Mouse (Mus musculus) intestine, postnatal 0 days (tissue): ENCODE measurements around the gene Mkrn2os. TPM values are rescaled to one million over a fixed set of nuclear protein-coding genes. Genes with fewer than 3 reads are reported as not detected.
"Not testable (repeated sequence)": the region's sequence is repeated elsewhere in the genome, so short reads cannot be mapped to it uniquely, and the experiment has no call there.

ENCODE experiments used
- ATAC-seq: fragments of 200-750 bp; cut with Nextera tagmentation; 2 replicates; pipeline ENCODE4 v1.8.0; 2017; ENCODE audit warnings: mild to moderate bottlenecking, moderate TSS enrichment, moderate library complexity
- H3K27ac ChIP-seq: fragments of 300-500 bp; sonication (generic); 2 replicates; pipeline ENCODE4 v1.5.1; 2014; ENCODE audit warnings: mild to moderate bottlenecking, low read depth, low read length, moderate library complexity
- H3K27me3 ChIP-seq: fragments of 300-500 bp; sonication (generic); replicated peaks from 2 replicates; pipeline ENCODE4 v1.6.1; 2014; ENCODE audit warnings: low read length, mixed read lengths; ENCODE audit not compliant: control insufficient read depth, insufficient read depth
- H3K36me3 ChIP-seq: fragments of 300-500 bp; sonication (generic); 2 replicates; pipeline ENCODE4 v1.6.1; 2014; ENCODE audit warnings: mild to moderate bottlenecking, moderate library complexity; ENCODE audit not compliant: control insufficient read depth, insufficient read depth
- H3K4me1 ChIP-seq: fragments of 300-500 bp; sonication (generic); replicated peaks from 2 replicates; pipeline ENCODE4 v1.6.1; 2014; ENCODE audit warnings: antibody characterized with exemption, low read length, mixed read lengths; ENCODE audit not compliant: control insufficient read depth, insufficient read depth
- H3K4me2 ChIP-seq: fragments of 300-500 bp; sonication (generic); replicated peaks from 2 replicates; pipeline ENCODE4 v1.6.1; 2014; ENCODE audit warnings: low read depth, mild to moderate bottlenecking, moderate library complexity
- H3K4me3 ChIP-seq: fragments of 300-500 bp; sonication (generic); 2 replicates; pipeline ENCODE4 v1.5.1; 2014; ENCODE audit warnings: low read depth, low read length
- H3K9ac ChIP-seq: fragments of 300-500 bp; sonication (generic); 2 replicates; pipeline ENCODE4 v1.6.1; 2014; ENCODE audit warnings: mild to moderate bottlenecking, low read depth, low read length
- H3K9me3 ChIP-seq: fragments of 300-500 bp; sonication (generic); 2 replicates; pipeline ENCODE4 v1.6.1; 2016; ENCODE audit warnings: mixed run types; ENCODE audit not compliant: control insufficient read depth
- CTCF ChIP-seq: sonication (generic); IDR thresholded peaks from 2 replicates; pipeline ENCODE4 v1.5.1; 2016; ENCODE audit warnings: low read depth, mild to moderate bottlenecking, control low read depth, antibody characterized with exemption, moderate library complexity
- WGBS: fragments of 180-500 bp; shearing (Covaris S2); extraction: QIAGEN DNeasy Blood & Tissue Kit; methylation state at CpG from one replicate; pipeline ENCODE4 v1.1.7; 2014; 5-methylcytosine and 5-hydroxymethylcytosine counted together
- polyA plus RNA-seq: library from polyadenylated mRNA; unstranded; fragments of >200 nt; fragmentation: Nextera tagmentation; extraction: Ambion mirVana; gene quantifications from 2 replicates; pipeline ENCODE4 v1.2.1, GENCODE M21; 2015

Gene Mkrn2os
- polyA plus RNA-seq: 107 and 108 TPM in 2 replicates

DNA sequence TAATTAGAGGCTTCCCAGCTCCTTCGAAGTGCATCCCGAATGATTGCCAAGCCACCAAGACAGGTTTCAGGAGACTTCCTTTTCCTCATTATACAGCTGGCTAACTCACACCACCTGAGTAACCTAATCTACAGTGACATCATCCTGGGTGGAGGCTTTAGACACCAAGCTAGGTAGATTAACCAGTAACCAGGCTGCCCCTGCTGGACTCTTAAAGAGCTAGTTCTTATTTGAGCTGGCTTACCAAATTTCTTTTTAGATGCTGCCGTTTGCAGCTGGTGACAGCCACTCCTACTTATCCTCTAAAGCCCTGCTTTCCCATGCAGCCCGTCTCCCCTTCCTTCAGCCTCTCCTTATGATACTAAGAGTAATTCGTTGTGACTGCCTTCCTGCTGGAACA, at the start of gene Mkrn2os:
Gene Mkrn2os, minus strand, starts transcription at position 119 of the 400 bp plus-strand sequence.
- no peaks in the 10 kb centered on the region for H3K4me1 ChIP-seq
- H3K36me3 ChIP-seq: no peaks in the 10 kb centered on the region; the same call in 1 of the 2 replicates
- 30% methylated on average over 5 of the region's 5 CpGs for WGBS
- peak within 1 kb of the TSS; percentile 55 for H3K9ac ChIP-seq
- peak within 1 kb of the TSS; percentile 59 for H3K4me2 ChIP-seq
- H3K27ac ChIP-seq: peak within 1 kb of the TSS; percentile 94
- peak; percentile 27 for TF ChIP-seq CTCF
- peak within 1 kb of the TSS; percentile 51 for H3K4me3 ChIP-seq
- H3K27me3 ChIP-seq: no peaks in the 10 kb centered on the region
- peak; percentile 88 for ATAC-seq
- no peaks in the 10 kb centered on the region for H3K9me3 ChIP-seq

DNA sequence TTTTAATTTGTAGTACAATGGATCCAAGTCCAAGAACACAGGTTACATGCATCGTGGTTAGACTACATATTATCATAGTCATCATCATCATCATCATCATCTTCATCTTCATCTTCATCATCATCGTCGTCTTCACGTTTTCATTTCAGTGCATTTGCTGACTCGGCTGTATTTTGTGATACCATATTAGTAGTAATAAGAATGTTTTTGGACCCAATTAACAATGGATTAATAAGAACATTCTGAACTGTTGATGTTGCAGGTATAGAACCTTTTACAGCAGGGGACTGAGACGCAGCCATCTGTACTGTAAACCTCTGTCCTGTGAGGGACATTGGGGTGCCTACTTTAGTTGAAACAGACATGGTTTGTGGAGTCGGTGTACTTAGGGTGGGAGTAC, 45.8 kb upstream of the Mkrn2os start:
- H3K36me3 ChIP-seq: peaks cover 53% of the 10 kb centered on the region
- not testable (repeated sequence) for H3K4me1 ChIP-seq, H3K4me3 ChIP-seq, ATAC-seq, H3K9ac ChIP-seq, H3K27ac ChIP-seq, H3K27me3 ChIP-seq, H3K9me3 ChIP-seq, H3K4me2 ChIP-seq
- WGBS: 95% methylated on average over 7 of the region's 7 CpGs

DNA sequence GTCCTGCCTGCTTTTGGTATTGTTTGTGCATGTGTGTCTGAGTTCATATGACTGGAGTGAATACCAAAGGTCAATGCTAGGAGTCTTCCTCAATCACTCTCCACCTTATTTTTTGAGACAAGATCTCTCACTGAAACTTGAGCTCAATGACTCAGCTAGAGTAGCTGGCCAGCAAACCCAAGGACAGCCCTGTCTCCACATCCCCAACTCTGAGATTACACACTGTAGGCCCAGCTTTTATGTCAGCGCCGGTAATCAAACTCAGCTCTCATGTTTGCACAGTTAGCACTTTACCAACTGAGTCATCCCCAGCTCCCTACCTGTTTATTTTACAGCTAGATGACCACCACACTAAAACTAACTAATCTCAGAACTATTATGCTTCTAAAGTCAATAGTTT, 41.6 kb upstream of the Mkrn2os start:
- peak; percentile 69; the same call in 1 of the 2 replicates for ATAC-seq
- Histone ChIP-seq H3K9ac (no peak overlapping the region), H3K4me2 (no peak overlapping the region), H3K9me3 (no peaks in the 10 kb centered on the region), H3K27me3 (no peaks in the 10 kb centered on the region), H3K27ac (peak overlapping the region; percentile 35; the same call in 1 of the 2 replicates), H3K4me1 (no peaks in the 10 kb centered on the region), H3K4me3 (no peak overlapping the region), H3K36me3 (peaks cover 70% of the 10 kb centered on the region)
- TF ChIP-seq CTCF: no peak
- 41% methylated on average over 2 of the region's 2 CpGs for WGBS

DNA sequence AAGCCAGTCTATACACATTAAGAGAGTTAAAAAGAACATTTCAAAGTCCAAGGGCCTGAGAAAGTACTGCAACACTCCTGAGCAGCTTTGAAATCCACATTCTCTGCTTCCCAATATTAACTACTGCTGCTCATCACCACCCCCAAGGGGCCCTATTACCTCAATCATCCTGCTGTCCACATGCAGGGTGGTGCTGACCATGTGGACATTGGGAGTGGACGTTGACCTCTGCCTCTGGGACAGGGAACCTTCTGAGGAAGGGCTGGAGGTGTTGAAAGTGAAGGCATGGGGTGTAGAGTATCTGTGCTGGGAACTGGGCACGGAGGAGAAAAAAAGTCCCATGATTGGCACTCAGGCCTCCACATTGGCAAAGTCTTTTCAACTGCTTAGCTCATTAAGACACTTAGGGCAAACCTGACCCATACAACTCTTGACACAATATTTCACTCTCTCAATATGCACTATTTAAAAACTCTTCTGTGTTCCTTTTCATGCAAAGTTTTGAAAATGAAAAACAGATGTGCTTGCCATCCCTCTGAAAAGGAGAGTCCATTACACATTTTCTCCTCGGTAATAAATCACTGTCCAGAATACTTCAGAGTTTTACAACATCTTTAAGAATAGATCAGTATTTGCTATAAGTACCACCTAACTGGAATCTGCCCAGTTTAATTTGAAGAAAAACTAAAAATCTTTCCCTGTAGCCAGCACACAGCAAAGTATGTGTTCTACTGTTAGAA, 38.9 kb upstream of the Mkrn2os start:
- peak; percentile 36; the same call in 1 of the 2 replicates for ATAC-seq
- Histone ChIP-seq H3K4me2 (no peak overlapping the region), H3K27me3 (no peaks in the 10 kb centered on the region), H3K27ac (no peak overlapping the region), H3K9ac (no peak overlapping the region), H3K36me3 (peaks cover 68% of the 10 kb centered on the region), H3K9me3 (no peaks in the 10 kb centered on the region), H3K4me1 (no peaks in the 10 kb centered on the region), H3K4me3 (no peak overlapping the region)
- WGBS: 71% methylated on average over 3 of the region's 3 CpGs
- no peak for TF ChIP-seq CTCF

- H3K4me3 ChIP-seq: no peak overlapping the region
- no peak for TF ChIP-seq CTCF
- no peaks in the 10 kb centered on the region for H3K9me3 ChIP-seq
- H3K4me1 ChIP-seq: no peaks in the 10 kb centered on the region
- 91% methylated on average over 5 of the region's 5 CpGs for WGBS
- H3K4me2 ChIP-seq: no peak overlapping the region
- peaks cover 79% of the 10 kb centered on the region for H3K36me3 ChIP-seq
- no peak overlapping the region for H3K9ac ChIP-seq
- H3K27me3 ChIP-seq: no peaks in the 10 kb centered on the region
- no peak for ATAC-seq
- H3K27ac ChIP-seq: no peak overlapping the region
These were observed 33.7 kb upstream of the Mkrn2os start for GRCm38 (mm10) chr6:115626121-115626520.

DNA sequence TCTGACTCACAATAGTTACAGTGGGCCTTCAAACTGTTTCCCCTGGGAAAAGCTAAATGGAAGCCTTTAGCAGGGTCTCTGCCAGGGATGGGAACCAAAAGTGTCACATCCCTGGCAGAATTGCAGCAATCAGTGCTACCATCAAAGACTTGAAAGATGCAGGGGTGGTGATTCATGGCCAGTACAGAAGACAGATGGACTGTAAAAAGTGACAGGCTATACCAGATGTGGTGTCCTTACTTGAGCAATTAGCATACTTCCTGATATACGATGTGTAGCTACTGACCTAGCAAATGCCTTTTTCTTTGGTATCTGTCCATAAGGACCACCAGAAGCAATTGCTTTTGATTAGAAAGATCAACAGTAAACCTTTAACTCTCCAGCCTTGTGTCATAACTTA, 28.6 kb upstream of the Mkrn2os start:
- Histone ChIP-seq H3K9ac (no peak overlapping the region), H3K9me3 (no peaks in the 10 kb centered on the region), H3K27me3 (no peaks in the 10 kb centered on the region), H3K4me3 (no peak overlapping the region), H3K4me2 (no peak overlapping the region), H3K36me3 (peaks cover 94% of the 10 kb centered on the region), H3K27ac (no peak overlapping the region), H3K4me1 (no peaks in the 10 kb centered on the region)
- ATAC-seq: no peak
- no peak for TF ChIP-seq CTCF
- 68% methylated on average over 1 of the region's 1 CpGs for WGBS
